ENCODE assay signal across 37 mouse cellular contexts in the genomic region with DNA sequence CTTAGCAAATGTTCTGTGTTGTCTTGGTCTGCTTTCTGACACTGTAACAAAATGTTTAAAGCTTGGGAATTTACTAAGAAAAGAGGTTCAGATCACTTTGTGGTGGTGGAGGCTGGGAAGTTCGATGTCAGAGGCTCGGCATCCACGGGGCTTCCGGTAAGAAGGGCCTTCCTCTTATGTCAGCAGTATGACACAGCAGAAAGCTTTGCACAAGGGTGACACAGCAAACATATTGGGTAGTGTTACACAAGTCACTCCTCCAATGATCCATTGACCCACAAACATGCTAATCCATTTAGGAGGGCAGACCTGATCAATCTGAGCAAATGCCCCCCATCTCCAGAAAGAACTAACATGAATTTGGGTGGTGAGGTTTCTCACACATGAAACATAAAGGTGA. TPM values are rescaled to one million over a fixed set of nuclear protein-coding genes. Genes with fewer than 3 reads are reported as not detected.
DNase-seq lines count a peak whose midpoint lies in the region; ATAC-seq and TF ChIP-seq lines count a peak whose summit lies in the region.
"Had no signal": no experiment of that assay in that cellular context is flagged by ENCODE, and none has a peak within 500 bp of the region (broad histone marks: within the 10 kb centered on the region; RNA-seq: fewer than 3 reads in every experiment).

No protein-coding gene starts in this region.

- no peak for DNase-seq in ES-E14 (ENCODE audit: low read depth, low spot score)
- no peak for DNase-seq in cerebellum, postnatal 10 days
- DNase-seq in heart, embryonic 10.5 days (ENCODE audit: low spot score), result no peak
- DNase-seq: adrenal gland, postnatal 10 days; B cell, adult 2 months; cerebellum, adult 11 months; cerebellum, adult 9-10 months; embryo, embryonic 11 days; gastrocnemius, postnatal 14 days; heart, adult 11 months; heart, postnatal 14 days; kidney, adult 2 months; lung, postnatal 36 days; right cerebral cortex, postnatal 25 days; thymus, postnatal 14 days had no signal

- H3K4me3 ChIP-seq in ES-E14 (ENCODE audit: insufficient read depth in 1 of 2, low read depth in 1 of 2, low read length in 2 of 2, poor library complexity in 1 of 2, severe bottlenecking in 1 of 2), result no peak overlapping the region
- no peak overlapping the region for H3K4me3 ChIP-seq in liver, embryonic 16.5 days (ENCODE audit: low read depth, low read length)
- H3K4me3 ChIP-seq in heart, embryonic 11.5 days (ENCODE audit: low read depth, low read length), result no peak overlapping the region
- H3K4me3 ChIP-seq in heart, embryonic 10.5 days, result no peak overlapping the region
- H3K4me3 ChIP-seq: embryonic facial prominence, embryonic 12.5 days; hindbrain, embryonic 10.5 days; midbrain, embryonic 15.5 days; neural tube, embryonic 15.5 days had no signal

- no peak overlapping the region for H3K4me2 ChIP-seq in liver, embryonic 16.5 days (ENCODE audit: low read depth, low read length)
- no peak overlapping the region for H3K4me2 ChIP-seq in heart, embryonic 11.5 days
- H3K4me2 ChIP-seq: embryonic facial prominence, embryonic 12.5 days; midbrain, embryonic 15.5 days; neural tube, embryonic 15.5 days had no signal

- no peak overlapping the region for H3K9ac ChIP-seq in ES-E14 (ENCODE audit: insufficient read depth, low read depth, low read length, poor library complexity, severe bottlenecking)
- no peak overlapping the region for H3K9ac ChIP-seq in liver, embryonic 16.5 days (ENCODE audit: low read depth, low read length)
- no peak overlapping the region for H3K9ac ChIP-seq in heart, embryonic 11.5 days (ENCODE audit: low read depth, low read length)
- H3K9ac ChIP-seq: embryonic facial prominence, embryonic 12.5 days; midbrain, embryonic 15.5 days; neural tube, embryonic 15.5 days had no signal

- H3K4me1 ChIP-seq in ES-E14 (ENCODE audit: control insufficient read depth in 2 of 2, insufficient read depth in 2 of 2, low read length in 2 of 2, poor library complexity in 1 of 2), result no peaks in the 10 kb centered on the region
- H3K4me1 ChIP-seq in liver, embryonic 16.5 days (ENCODE audit: control insufficient read depth, low read depth, low read length), result peaks cover 13% of the 10 kb centered on the region
- no peaks in the 10 kb centered on the region for H3K4me1 ChIP-seq in heart, embryonic 11.5 days (ENCODE audit: control insufficient read depth, insufficient read depth, low read length)
- H3K4me1 ChIP-seq in heart, embryonic 10.5 days, result peaks cover 4% of the 10 kb centered on the region; the same call in 1 of the 2 replicates
- H3K4me1 ChIP-seq: embryonic facial prominence, embryonic 12.5 days; hindbrain, embryonic 10.5 days; midbrain, embryonic 15.5 days had no signal

- in situ Hi-C loops in ES-E14 (cut with MboI; ENCODE audit: low sequenced_read_pairs in 2 of 2, unreplicated experiment in 2 of 2), result no loop called here

- WGBS in liver, embryonic 16.5 days (ENCODE audit: insufficient replicate concordance), result 32% methylated on average over 4 of the region's 4 CpGs
- WGBS in heart, embryonic 11.5 days (ENCODE audit: insufficient replicate concordance), result 88% methylated on average over 4 of the region's 4 CpGs
- WGBS in heart, embryonic 10.5 days, result 91% methylated on average over 4 of the region's 4 CpGs

- peaks cover 3% of the 10 kb centered on the region; the same call in 1 of the 2 replicates for H3K27me3 ChIP-seq in liver, embryonic 16.5 days (ENCODE audit: control insufficient read depth, insufficient read depth, low read depth, low read length)
- H3K27me3 ChIP-seq in heart, embryonic 11.5 days (ENCODE audit: control insufficient read depth, insufficient read depth, low read length), result no peaks in the 10 kb centered on the region
- H3K27me3 ChIP-seq in heart, embryonic 10.5 days (ENCODE audit: insufficient read depth, poor library complexity, severe bottlenecking), result no peaks in the 10 kb centered on the region
- H3K27me3 ChIP-seq: embryonic facial prominence, embryonic 12.5 days; midbrain, embryonic 15.5 days; neural tube, embryonic 15.5 days; Patski had no signal

- H3K9me3 ChIP-seq in ES-E14 (ENCODE audit: control insufficient read depth, insufficient read depth, low read depth, low read length), result no peaks in the 10 kb centered on the region
- H3K9me3 ChIP-seq in liver, embryonic 16.5 days (replicated peaks; ENCODE audit: control insufficient read depth, low read length), result no peaks in the 10 kb centered on the region
- no peaks in the 10 kb centered on the region for H3K9me3 ChIP-seq in heart, embryonic 11.5 days (replicated peaks; ENCODE audit: control insufficient read depth, low read length)
- H3K9me3 ChIP-seq in heart, embryonic 10.5 days, result no peaks in the 10 kb centered on the region
- H3K9me3 ChIP-seq: embryonic facial prominence, embryonic 12.5 days; hindbrain, embryonic 10.5 days; midbrain, embryonic 15.5 days; neural tube, embryonic 15.5 days had no signal

- ATAC-seq in granulocyte monocyte progenitor cell, adult 5-6 weeks (replicated peaks; ENCODE audit: poor library complexity, severe bottlenecking), result peak; percentile 45
- peak; percentile 62; the same call in 1 of the 2 replicates for ATAC-seq in liver, embryonic 16.5 days (ENCODE audit: low read depth)
- ATAC-seq in neutrophil, adult 5-6 weeks (ENCODE audit: extremely low read depth, insufficient number of reproducible peaks, low FRiP score, poor library complexity, severe bottlenecking), result peak; percentile 47; the same call in 1 of the 2 replicates
- ATAC-seq in heart, embryonic 11.5 days (replicated peaks; ENCODE audit: insufficient number of reproducible peaks, low FRiP score, low TSS enrichment), result no peak
- ATAC-seq: forebrain, embryonic 14.5 days; hindbrain, embryonic 16.5 days; midbrain, embryonic 15.5 days; Patski had no signal

- no peaks in the 10 kb centered on the region for H3K36me3 ChIP-seq in ES-E14 (ENCODE audit: control insufficient read depth, insufficient read depth, low read length, poor library complexity, severe bottlenecking)
- no peaks in the 10 kb centered on the region for H3K36me3 ChIP-seq in liver, embryonic 16.5 days (ENCODE audit: control insufficient read depth, insufficient read depth)
- H3K36me3 ChIP-seq in heart, embryonic 11.5 days (ENCODE audit: control insufficient read depth, insufficient read depth, low read length), result no peaks in the 10 kb centered on the region
- no peaks in the 10 kb centered on the region for H3K36me3 ChIP-seq in heart, embryonic 10.5 days
- H3K36me3 ChIP-seq: embryonic facial prominence, embryonic 12.5 days; hindbrain, embryonic 10.5 days; midbrain, embryonic 15.5 days; neural tube, embryonic 15.5 days had no signal

- H3K27ac ChIP-seq in ES-E14 (ENCODE audit: insufficient read depth, low read depth, low read length, poor library complexity, severe bottlenecking), result no peak overlapping the region
- no peak overlapping the region for H3K27ac ChIP-seq in liver, embryonic 16.5 days (ENCODE audit: low read length)
- no peak overlapping the region for H3K27ac ChIP-seq in heart, embryonic 11.5 days (ENCODE audit: low read depth, low read length)
- no peak overlapping the region for H3K27ac ChIP-seq in heart, embryonic 10.5 days
- H3K27ac ChIP-seq: embryonic facial prominence, embryonic 12.5 days; hindbrain, embryonic 10.5 days; midbrain, embryonic 15.5 days; neural tube, embryonic 15.5 days had no signal

TF ChIP-seq in ES-E14, 5 proteins besides CTCF, POLR2A, EP300 and RAD21:
- no peak for TF ChIP-seq CHD2 (IDR thresholded peaks at IDR 0.05; ENCODE audit: low read depth, low read length)
- TF ChIP-seq MAFK (IDR thresholded peaks at IDR 0.05; ENCODE audit: insufficient read depth, low read depth, low read length), result 0 out of 2 replicates have a peak, but pooled peaks have one; percentile 40

RNA-seq across cellular contexts. Expression of gene Gm47791, which starts 26.0 kb away (rescaled TPM):
- total RNA-seq in ES-E14 (2012; rRNA removed), result not detected in 2 replicates
- not detected in 2 replicates for total RNA-seq in granulocyte monocyte progenitor cell, adult 5-6 weeks (2014; fragmentation: Nextera tagmentation)
- total RNA-seq in granulocyte monocyte progenitor cell, adult 5-6 weeks (2017), result not detected in 2 replicates
- not detected in 2 replicates for polyA plus RNA-seq in liver, embryonic 16.5 days (2015; fragmentation: Nextera tagmentation; extraction: Ambion mirVana)
- not detected in 2 replicates for total RNA-seq in neutrophil, adult 5-6 weeks (2017)
- not detected in 2 replicates for polyA plus RNA-seq in heart, embryonic 11.5 days (2014; fragmentation: Nextera tagmentation; extraction: Ambion mirVana)
- not detected in 2 replicates for polyA plus RNA-seq in heart, embryonic 10.5 days (2016; fragmentation: Nextera tagmentation; extraction: Ambion mirVana)
- total RNA-seq: adrenal gland, postnatal 10 days; gastrocnemius, postnatal 14 days; heart, postnatal 14 days; layer of hippocampus, postnatal 10 days; left cerebral cortex, adult 18-20 months; left cerebral cortex, postnatal 14 days; liver, adult 2 months had no signal
- polyA plus RNA-seq: embryonic facial prominence, embryonic 12.5 days; forebrain, embryonic 14.5 days; heart, embryonic 14.5 days; hindbrain, embryonic 10.5 days; hindbrain, embryonic 16.5 days; intestine, embryonic 14.5 days; kidney, adult 2 months; kidney, embryonic 16.5 days; large intestine, adult 2 months; limb, embryonic 11.5 days; liver, adult 2 months; lung, embryonic 16.5 days; midbrain, embryonic 15.5 days; neural tube, embryonic 15.5 days; Patski; stomach, embryonic 16.5 days had no signal

RNA-seq across cellular contexts. Expression of gene Tm4sf20, which starts 28.8 kb away (rescaled TPM):
- total RNA-seq in ES-E14 (2012; rRNA removed), result not detected in 2 replicates
- not detected in 2 replicates for total RNA-seq in granulocyte monocyte progenitor cell, adult 5-6 weeks (2014; fragmentation: Nextera tagmentation)
- total RNA-seq in granulocyte monocyte progenitor cell, adult 5-6 weeks (2017), result not detected in 2 replicates
- polyA plus RNA-seq in liver, embryonic 16.5 days (2015; fragmentation: Nextera tagmentation; extraction: Ambion mirVana), result 1.2 TPM in 1 of 2 replicates, not detected in the other
- total RNA-seq in neutrophil, adult 5-6 weeks (2017), result not detected in 2 replicates
- 0.29 TPM in 1 of 2 replicates, not detected in the other for polyA plus RNA-seq in heart, embryonic 11.5 days (2014; fragmentation: Nextera tagmentation; extraction: Ambion mirVana)
- polyA plus RNA-seq in heart, embryonic 10.5 days (2016; fragmentation: Nextera tagmentation; extraction: Ambion mirVana), result not detected in 2 replicates
- total RNA-seq: adrenal gland, postnatal 10 days; gastrocnemius, postnatal 14 days; heart, postnatal 14 days; layer of hippocampus, postnatal 10 days; left cerebral cortex, adult 18-20 months; left cerebral cortex, postnatal 14 days; liver, adult 2 months had no signal
- polyA plus RNA-seq: embryonic facial prominence, embryonic 12.5 days; forebrain, embryonic 14.5 days; heart, embryonic 14.5 days; hindbrain, embryonic 16.5 days; kidney, adult 2 months; limb, embryonic 11.5 days; liver, adult 2 months; lung, embryonic 16.5 days; neural tube, embryonic 15.5 days had no signal

RNA-seq across cellular contexts. Expression of gene Agfg1, which starts 42.2 kb away (rescaled TPM):
- total RNA-seq in ES-E14 (2012; rRNA removed), result 46.1 and 66.6 TPM in 2 replicates
- 23.1 and 26.3 TPM in 2 replicates for total RNA-seq in granulocyte monocyte progenitor cell, adult 5-6 weeks (2014; fragmentation: Nextera tagmentation)
- 32.5 and 33.5 TPM in 2 replicates for total RNA-seq in granulocyte monocyte progenitor cell, adult 5-6 weeks (2017)
- 39.0 and 44.7 TPM in 2 replicates for polyA plus RNA-seq in liver, embryonic 16.5 days (2015; fragmentation: Nextera tagmentation; extraction: Ambion mirVana)
- total RNA-seq in neutrophil, adult 5-6 weeks (2017), result 55.2 and 59.5 TPM in 2 replicates
- 42.2 and 43.8 TPM in 2 replicates for polyA plus RNA-seq in heart, embryonic 11.5 days (2014; fragmentation: Nextera tagmentation; extraction: Ambion mirVana)
- polyA plus RNA-seq in heart, embryonic 10.5 days (2016; fragmentation: Nextera tagmentation; extraction: Ambion mirVana), result 33.5 and 44.7 TPM in 2 replicates
